Mouse (Mus musculus): ENCODE data around the gene Coq5.
"Not testable (repeated sequence)": the region's sequence is repeated elsewhere in the genome, so short reads cannot be mapped to it uniquely, and the experiment has no call there.

The Coq5 gene

DNA sequence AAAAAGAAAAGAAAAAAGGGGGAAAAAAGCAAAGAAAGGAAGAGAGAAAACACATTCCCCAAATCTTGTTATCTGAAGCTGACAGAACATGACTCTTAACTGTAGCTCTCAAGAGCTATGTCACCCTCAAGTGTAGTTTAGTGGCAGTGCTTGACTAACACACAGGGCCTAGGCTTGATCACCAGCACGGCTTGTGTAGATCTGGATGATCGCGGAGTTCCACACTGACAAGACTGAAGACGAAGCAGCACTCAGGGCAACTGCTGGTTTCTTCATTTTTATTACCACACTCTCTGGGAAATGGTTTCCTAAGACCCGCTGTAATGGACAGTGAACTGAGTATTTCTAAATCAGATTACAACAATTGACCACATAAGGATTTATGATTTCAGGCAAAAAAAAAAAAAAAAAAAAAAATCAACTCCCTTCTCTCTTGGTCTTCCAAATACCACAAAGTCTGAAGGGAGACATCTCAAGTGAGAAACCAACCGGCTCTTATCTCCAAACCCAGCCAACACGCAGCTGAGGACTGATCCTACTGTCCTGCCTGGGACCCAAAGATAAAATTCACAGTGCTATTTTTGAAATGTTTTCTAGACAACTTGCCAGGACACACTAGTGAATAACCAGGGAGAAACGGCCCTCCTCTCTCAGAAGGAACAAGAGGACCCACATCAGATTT lies 12.5 kb upstream of the Coq5 start:
- no peak for DNase-seq (ENCODE audit: low read depth, low spot score)

DNA sequence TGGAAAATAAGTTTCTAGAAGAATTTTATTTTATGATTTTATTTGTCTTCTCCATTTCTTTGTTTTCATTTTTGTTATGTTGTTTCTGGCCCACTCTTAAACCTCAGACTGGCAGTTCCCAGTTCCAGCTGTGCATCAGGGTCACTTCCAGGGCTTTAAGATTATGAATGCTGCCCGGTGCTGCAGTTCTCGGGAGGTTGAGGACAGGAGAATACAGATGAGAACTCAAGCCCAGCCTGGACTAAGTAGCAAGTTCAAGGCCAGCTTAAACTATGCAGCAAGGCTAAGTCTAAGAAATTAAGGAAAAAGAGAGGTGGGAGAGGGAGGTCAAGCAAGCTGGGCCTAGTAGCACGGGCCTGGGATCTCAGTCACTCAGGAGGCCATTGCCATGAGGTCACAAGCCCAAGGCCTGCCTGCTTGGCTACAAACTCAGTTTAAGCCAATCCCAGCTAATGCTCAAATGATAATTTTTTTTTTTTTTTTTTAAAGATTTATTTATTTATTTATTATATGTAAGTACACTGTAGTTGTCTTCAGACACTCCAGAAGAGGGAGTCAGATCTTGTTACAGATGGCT lies 11.9 kb upstream of the Coq5 start:
- DNase-seq (ENCODE audit: low read depth, low spot score), result no peak

DNA sequence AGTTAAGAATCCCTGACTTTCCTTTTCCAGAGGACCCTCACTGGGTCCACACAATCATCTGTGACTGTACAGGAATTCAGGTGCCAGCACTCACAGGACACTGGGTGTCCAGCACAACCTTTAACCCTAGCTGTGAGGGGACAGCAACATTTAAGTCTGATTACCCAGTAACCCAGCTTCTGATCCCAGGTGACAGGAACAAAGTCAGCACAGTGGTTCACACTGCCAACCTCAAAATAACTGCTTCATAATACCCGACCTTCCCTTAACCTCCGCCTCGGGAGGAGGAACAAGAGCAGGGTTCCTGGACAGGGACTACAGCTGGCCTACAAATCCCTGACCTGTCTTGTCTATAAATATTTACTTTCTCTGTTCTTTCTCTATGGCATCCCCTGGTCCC lies 11.2 kb upstream of the Coq5 start:
- DNase-seq (ENCODE audit: low read depth, low spot score), result no peak

DNA sequence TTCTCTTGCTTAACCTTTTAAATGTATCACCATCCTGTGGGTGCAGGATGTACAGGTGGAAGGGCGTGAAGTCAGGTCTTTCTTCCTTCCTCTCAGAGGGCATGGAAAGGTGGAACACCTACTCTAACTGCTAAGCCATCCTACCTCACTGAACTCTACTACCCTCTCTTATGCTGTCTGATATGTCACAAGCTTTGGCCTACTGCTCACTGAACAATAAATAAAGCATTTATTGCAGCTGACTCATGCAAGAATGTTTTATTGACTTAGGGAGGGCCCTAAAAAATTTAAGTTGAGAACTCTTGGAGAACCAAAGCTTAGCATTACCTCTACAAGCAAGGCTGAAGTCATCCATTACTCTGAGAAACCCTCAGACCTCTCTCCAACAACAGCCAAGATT lies 9.5 kb upstream of the Coq5 start:
- no peak for DNase-seq (ENCODE audit: low read depth, low spot score)

DNA sequence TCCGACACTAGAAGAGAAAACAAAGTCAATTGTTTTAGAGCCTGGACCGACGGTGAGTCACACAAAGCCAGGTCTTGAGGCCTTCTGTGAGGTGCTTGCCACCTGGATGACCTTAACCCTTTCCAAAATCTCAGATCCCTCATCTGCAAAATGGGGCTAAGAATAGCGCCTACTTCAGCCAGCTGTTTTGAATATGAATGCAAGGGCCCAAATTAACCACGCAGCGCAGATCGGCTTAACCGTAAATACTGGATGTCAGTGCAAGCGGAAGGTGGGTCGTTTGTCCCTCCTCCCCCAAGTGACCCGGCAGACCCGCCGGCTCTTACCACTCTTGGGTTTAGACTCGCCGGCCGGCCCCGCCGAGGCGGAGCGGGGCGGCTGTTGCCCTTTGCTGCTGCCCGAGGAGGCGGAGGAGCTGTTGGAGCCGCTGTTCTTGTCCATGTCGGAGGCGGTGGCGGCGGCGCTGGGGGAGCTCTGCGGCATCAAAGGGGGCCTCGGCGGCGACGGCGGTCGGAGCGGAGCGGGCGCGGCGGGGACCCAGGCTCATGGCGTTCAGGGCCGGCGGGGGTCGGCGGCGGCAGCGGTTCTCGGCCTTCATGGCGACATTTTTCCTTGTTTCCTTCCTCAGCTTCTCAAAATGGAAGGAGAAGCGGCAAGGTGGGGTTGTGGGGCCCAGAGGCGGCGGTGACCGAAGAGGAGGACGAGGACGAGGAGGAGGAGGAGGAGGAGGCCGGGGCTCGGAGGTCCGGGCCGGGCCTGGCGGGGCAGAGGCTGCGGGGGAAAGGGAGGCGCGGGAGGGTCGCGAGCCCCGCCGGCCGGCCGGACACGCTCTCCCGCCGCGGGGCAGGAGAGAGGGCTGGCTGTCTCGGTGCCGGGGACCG lies 7.3 kb upstream of the Coq5 start:
- no peak for DNase-seq (ENCODE audit: low read depth, low spot score)

DNA sequence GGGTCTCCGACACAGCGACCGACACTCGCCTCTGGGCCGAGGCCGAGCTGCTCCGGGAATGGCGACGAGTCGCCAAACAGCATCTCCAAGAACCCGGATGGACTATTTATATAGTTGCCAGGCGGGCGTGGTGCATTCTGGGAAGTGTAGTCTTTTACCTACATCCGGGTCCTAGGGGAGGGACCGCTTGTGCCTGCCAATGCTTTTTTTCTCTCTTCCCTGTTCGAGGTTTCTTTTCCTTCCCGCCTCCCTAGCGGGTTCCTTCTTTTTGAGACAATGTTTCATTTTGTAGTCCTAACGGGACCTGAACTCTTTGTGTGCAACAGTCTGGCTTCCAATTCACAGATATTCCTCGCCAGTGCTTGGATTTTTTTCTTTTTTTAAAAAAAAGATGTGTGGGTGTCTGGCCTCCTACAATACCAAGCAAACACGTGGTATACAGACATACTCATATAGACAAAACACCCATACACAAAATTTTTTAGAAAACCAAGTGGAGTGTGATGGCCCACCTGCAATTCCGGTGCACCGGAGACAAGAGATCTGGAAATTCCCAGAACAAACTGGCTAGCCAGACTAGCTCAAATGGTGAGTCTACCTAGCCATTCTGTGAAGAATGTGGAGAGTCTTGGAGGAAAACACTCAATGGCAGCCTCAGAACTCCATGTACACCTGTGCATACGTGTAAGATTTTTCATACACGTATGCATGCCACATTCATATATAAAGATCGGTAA lies 6.5 kb upstream of the Coq5 start, which contains the start of gene Rnf10:
Rnf10 (minus strand) TSS at position 87 of the 737 bp plus-strand sequence.
- peak; percentile 95 for DNase-seq (ENCODE audit: low read depth, low spot score)

DNA sequence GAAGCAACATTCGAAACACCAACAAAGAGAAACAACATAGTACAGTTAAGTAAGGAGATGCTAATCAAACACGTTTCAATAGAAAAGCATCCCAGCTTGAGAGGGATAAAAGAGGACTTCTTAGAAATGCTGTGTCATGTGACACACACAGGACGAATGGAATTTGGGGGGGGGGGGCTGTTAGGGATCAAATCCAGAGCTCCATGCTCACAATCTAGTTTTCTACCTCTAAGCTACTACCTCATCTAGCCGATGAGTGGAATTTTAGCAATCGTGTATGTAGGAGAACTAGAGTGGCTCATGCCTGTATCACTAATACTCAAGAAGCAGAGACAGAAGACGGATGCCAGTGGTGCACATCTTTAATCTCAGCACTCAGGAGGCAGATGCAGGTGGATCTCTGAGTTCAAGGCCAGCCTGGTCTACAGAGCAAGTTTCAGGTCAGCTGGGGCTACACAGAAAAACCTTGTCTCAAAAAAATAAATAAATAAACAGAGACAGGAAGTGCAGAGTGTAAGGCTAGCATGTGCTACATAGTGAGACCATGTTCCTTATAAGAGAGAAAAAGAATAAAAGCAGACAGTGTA lies 5.8 kb upstream of the Coq5 start:
- no peak for DNase-seq (ENCODE audit: low read depth, low spot score)

DNA sequence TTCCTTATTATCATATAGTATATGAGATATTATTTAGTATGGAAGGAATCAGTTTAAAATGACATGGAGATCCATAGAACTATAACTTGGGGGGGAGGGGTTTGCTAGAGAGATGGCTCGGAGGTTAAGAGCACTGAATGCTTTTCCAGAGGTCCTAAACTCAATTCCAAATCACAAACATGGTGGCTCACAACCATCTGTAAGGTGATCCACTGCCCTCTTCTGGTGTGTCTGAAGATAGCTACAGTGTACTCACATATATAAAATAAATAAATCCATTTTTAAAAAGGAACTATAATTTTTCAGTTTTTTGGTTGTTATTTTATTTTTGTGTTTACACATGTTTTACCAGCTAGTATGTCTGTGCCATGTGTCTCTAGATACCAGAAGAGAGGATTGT lies 5.1 kb upstream of the Coq5 start:
- DNase-seq (ENCODE audit: low read depth, low spot score), result no peak

DNA sequence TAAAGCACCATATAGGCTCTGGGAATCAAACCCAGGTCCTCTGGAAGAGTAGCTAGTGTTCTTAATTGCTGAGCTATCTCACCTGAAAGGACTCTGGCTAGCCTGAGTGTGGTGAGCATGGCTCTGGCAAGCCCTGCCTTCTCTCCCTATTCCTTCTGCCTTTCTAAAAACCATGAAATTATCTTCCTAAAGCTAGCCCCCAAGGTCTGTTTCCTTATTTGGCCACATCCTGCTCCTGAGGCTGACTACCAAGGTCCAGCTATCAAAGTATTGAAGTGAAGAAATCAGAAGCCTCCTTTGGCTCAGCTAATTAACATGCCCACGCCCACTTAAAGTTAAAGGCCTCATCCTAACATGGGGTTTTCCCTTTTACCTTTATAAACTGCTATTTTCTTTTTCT lies 4.7 kb upstream of the Coq5 start:
- DNase-seq (ENCODE audit: low read depth, low spot score), result no peak

DNA sequence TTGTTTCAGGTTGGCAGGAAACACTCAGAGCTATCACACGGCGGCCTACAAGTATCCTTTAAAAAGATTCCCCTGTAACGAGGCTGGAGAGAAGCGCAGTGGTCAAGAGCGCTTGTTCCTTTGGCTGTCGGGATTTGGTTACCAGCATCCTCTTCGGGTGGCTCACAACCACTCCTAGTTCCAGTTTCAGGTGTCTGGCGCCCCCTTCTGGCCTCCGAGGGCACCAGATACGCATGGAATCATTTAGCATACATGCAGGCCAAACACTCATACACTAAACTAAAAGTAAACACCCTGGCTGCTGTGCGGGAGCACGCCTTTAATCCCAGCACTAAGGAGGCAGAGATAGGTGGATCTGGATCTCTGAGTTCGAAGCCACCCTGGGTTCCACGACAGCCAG lies 3.5 kb upstream of the Coq5 start:
- no peak for DNase-seq (ENCODE audit: low read depth, low spot score)

DNA sequence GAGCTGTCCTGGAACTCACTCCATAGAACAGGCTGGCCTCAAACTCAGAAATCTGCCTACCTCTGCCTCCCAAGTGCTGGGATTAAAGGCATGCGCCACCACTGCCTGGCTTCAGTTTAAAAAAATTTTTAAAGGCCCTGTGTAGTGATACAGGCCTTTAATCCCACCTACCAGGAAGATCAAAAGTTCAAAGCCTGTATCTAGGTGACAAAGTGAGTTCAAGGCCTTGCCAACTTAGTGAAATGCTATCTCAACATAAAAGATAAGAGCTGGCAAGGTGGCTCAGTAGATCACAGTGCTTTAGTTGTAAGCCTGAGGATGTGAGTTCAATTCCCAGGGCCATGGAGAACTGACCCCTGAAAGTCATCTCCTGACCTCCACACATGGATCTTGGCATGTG lies 1.4 kb upstream of the Coq5 start:
- no peak for DNase-seq (ENCODE audit: low read depth, low spot score)

DNA sequence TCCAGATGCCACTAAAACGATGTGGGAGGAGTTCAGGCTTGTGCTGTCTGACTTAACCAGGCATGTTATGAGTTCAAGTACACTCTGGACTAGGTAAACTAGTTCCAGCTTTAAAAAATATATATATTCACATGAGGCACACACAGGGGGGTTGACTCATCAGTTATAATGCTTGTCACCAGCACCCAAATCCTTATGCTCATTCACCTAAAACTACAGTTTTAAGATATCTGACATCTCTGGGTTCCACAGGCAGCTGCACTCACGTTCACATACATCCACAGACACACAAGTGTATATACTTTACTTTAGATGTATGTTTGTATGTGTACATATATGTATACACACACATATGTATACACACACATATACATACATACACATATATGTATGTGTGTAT lies 681 bp upstream of the Coq5 start:
- no peak for DNase-seq (ENCODE audit: low read depth, low spot score)

DNA sequence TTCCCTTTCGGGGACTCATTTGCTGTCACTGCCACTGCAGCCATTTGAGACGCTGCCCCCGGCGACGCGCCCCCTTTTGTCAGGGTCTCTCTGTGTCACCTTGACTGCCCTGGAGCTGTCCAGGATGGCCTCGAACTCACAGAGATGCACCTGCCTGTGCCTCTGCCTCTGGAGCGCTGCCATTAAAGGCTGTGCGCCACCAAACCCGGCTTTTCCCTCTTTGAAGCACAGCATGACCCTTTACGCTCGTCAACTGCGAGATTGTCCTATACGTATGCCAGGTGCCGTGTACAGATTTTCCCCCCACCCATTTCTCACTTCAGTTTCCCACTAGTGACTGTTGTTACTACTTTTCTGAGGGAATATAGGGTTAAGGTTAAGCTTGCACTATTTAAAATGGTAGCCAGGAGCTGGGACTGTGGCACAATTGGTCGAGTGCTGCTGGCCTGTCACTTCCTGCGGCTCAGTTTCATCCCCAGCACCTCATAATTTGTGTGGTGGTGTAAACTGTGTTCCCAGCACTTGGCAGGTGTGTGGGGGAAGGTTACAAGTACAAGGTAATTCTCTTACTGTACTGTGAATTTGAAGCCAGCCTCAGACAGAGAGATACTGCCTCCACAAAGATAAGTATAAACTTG lies 703 bp downstream of the Coq5 start:
- no peak for DNase-seq (ENCODE audit: low read depth, low spot score)

DNA sequence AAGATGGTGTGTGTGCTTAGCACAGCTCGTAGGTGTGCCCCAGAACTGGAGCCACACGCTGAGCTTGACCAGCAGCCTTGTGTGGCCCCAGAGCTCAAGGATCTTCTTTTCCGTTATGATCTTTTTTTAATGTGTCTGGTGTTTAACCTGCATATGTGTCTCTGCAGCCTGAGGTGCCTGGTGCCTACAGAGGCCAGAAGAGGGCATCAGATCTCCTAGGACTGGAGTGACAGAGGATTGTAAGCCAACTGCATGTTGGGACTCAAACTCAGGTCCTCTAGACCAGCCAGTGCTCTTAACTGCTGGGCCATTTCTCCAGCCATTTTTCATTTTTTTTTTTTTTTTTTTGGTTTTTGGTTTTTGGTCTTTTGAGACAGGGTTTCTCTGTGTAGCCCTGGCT lies 5.3 kb downstream of the Coq5 start:
- DNase-seq (ENCODE audit: low read depth, low spot score), result no peak

DNA sequence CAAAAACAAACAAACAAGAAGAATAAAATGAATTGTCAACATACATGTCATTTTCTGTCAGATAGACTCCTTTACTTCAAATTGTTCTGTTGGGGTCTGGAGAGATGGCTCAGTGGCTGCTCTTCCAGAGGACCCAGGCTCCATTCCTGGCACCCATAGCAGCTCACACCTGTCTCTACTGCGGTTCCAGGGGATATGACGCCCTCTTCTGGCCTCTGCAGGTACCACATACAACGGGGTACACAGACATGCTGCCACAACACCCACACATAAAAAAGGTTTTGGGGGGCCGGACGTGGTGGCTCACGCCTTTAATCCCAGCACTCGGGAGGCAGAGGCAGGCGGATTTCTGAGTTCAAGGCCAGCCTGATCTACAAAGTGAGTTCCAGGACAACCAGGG lies 14.7 kb downstream of the Coq5 start:
- no peak for DNase-seq (ENCODE audit: low read depth, low spot score)

DNA sequence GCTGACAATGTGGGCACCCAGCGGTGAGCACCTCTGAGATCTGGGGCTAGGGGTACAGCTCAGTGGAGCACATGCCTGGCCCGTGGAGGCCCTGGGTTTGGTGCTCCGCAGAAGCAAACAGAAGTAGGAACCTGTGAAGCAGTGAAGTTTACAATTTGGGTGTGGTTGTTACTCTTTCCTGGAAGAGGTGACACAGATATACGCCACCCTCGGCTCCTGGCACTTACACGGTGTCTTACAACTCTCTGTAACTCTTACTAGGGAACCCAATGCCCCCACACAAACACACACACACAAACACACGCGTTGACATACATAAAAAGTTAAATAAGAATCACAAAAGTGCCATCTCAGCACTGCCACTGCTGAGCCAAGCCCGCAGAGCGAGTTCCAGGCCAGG lies 16.9 kb downstream of the Coq5 start:
- no peak for DNase-seq (ENCODE audit: low read depth, low spot score)

DNA sequence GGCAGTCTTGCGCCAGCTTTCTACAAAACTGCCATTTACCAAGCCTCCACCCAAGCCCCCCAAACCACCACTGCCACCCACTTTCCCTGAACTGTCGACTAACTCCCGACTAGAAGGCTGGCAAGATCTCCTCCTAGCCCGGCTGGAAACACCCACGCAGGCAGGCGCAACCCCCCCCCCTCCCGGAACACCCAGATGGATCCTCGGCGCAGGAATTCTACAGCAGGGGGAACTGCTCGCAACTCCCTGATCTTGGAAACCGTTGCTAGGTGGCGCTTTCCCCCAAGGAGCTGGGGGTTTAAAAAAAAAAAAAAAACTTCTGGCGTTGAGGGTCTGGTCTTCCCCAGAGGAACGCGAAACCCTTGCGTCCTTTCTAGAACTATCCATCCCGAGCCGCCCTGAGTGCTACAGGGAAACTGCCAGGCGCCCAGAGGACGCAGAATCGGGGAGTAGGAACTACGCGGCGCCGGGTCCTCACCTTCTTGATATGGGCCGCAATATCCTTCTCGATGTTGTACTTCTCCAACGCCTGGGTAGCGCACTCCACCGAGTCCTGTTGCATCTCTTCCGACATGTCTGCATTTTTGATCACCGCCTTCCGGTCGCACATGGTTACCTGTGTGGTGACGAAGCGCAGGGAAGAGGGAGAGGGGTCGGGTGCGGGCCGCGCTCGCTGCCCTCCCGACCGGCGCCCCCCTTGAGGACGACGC lies 20.7 kb downstream of the Coq5 start:
- peak; percentile 80 for DNase-seq (ENCODE audit: low read depth, low spot score)

DNA sequence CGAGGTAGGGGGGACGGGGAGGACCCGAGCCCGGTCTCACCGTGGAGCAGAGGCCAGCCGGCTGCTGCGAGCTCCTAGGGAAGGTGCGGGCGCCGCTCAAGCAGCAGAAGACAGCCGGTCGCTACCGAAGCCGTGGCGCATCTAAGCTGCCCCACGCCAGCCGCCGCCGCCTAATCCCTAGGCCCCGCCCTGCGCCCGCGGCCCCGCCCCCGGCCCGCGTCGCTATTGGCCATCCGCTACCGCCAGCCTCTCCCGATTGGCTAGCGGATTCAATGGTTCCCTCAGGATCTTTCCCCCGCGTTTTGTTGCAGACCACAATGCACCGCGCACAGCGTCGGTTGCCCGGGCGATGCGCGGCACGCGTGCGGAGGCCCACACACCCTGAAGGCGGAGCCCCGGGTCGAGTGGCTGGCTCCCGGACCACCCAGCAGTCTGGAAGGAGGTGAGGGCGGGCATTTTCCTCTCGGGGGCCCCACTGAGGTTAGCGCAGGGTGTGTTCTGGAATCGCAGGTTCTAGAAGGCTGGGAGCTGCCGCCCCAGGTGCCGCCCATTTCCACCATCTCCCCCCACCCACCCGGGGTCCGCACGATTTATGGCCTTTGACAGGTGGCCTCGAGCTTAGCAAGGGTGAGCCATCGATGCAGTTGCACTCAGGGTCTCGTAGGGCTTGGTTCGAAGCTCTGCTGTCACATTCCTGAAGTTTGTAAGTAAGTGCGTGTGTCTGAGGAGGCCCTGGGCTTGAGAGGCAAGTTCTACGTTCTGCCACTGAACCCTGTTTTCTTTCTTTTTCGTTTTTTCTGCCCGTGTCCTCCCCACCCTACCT lies 21.5 kb downstream of the Coq5 start, which contains the start of gene Dynll1:
Dynll1 (minus strand) TSS at position 208 of the 823 bp plus-strand sequence.
- DNase-seq (ENCODE audit: low read depth, low spot score), result peak; percentile 95

DNA sequence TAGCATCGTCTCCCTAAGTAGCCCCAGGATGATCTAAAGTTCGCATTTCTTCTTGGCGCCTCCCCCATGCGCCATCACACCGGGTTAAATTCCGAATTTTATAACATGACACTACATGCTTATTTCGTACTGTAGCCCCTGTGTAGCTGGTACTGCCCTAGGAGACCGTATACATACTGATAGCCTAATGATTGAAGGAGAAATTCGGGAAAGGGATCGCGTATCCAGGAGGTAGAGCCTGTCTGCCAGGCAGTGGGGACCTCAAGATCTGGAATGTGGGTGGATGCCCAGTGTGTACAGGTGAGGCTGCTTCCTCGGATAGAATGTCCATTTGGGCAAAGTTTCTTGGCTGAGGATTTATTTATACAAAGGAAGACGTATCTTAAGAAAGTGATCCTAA lies 22.1 kb downstream of the Coq5 start:
- no peak for DNase-seq (ENCODE audit: low read depth, low spot score)

DNA sequence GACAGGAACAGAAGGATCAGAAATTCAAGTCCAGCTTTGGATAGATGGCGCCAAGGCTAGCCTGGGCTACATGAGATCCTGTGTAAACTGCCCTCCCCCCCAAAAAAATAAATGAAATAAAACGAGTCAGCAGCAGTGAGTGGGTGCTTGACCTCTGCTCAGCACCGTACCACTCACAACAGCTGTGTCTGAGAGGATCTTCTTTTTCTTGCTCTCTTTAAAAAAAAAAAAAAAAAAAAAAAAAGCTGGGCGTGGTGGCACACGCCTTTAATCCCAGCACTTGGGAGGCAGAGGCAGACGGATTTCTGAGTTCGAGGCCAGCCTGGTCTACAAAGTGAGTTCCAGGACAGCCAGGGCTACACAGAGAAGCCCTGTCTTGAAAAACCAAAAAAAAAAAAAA lies 22.7 kb downstream of the Coq5 start:
- DNase-seq (ENCODE audit: low read depth, low spot score), result not testable (repeated sequence)

All from brain, embryonic 18.5 days (tissue).